Mouse (Mus musculus): ENCODE measurements around the gene Ret. TPM values are rescaled to one million over a fixed set of nuclear protein-coding genes. Genes with fewer than 3 reads are reported as not detected.

Gene Ret
- polyA plus RNA-seq, 1 experiment, result 1.3 TPM

DNA sequence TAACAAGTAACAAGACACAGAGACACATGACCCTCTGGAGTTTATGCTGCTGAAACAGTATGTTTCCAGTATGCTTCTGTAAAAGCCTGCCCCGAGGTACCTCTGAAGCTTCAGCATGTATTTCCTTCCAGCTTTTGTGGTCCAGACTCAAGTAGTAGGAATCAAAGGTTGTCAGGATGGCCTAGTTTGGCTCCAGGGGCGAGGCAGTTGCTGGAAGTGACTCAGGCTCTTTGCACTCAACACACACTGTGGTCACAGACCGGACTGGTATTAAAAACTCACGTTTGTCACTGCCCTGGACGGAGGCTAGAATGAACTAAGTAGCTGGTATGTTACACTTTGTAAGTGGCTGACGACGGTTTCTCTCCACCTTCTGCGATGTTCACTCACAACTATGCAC is 46.5 kb downstream of the Ret start:
- no peak for DNase-seq
- Histone ChIP-seq H3K27me3 (ENCODE audit: control insufficient read depth, insufficient read depth, low read length) (no peaks in the 10 kb centered on the region), H3K4me1 (replicated peaks; ENCODE audit: control insufficient read depth, insufficient read depth, low read length) (no peaks in the 10 kb centered on the region), H3K4me3 (ENCODE audit: control insufficient read depth, insufficient read depth, low read length) (no peak overlapping the region), H3K27ac (ENCODE audit: control insufficient read depth, insufficient read depth, low read length) (no peak overlapping the region), H3K36me3 (ENCODE audit: control insufficient read depth, insufficient read depth, low read length) (no peaks in the 10 kb centered on the region)
- 71% methylated on average over 8 of the region's 8 CpGs for WGBS
- TF ChIP-seq POLR2A (IDR thresholded peaks at IDR 0.05; ENCODE audit: control insufficient read depth, extremely low read depth, insufficient read depth, low read length, poor library complexity) (no peak), CTCF (IDR thresholded peaks at IDR 0.05; ENCODE audit: borderline replicate concordance, control insufficient read depth, extremely low read depth, insufficient read depth, low read length, poor library complexity) (no peak)

DNA sequence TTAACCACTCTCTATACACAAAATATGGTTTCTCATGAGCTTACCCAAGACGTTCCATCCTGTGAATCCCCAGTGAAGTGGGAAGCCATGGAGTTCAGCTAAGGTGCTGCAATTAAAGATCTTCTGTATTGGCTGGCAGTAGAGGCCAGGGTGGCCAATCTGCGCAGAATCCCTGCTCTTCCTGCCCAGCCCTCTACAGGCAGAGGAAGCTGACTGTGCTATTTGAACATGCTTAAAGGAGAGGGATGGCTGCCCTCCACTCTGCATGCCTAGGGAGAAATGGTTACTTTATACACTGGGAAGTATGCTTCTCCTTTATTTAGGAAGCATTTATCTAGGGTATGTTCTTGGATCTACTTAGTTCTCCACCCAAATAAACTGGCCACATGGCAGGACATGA is 47.0 kb downstream of the Ret start:
- DNase-seq, result no peak
- Histone ChIP-seq H3K36me3 (ENCODE audit: control insufficient read depth, insufficient read depth, low read length) (no peaks in the 10 kb centered on the region), H3K27ac (ENCODE audit: control insufficient read depth, insufficient read depth, low read length) (no peak overlapping the region), H3K4me3 (ENCODE audit: control insufficient read depth, insufficient read depth, low read length) (no peak overlapping the region), H3K27me3 (ENCODE audit: control insufficient read depth, insufficient read depth, low read length) (no peaks in the 10 kb centered on the region), H3K4me1 (replicated peaks; ENCODE audit: control insufficient read depth, insufficient read depth, low read length) (no peaks in the 10 kb centered on the region)
- WGBS, result 89% methylated on average over 2 of the region's 2 CpGs
- TF ChIP-seq POLR2A (IDR thresholded peaks at IDR 0.05; ENCODE audit: control insufficient read depth, extremely low read depth, insufficient read depth, low read length, poor library complexity), result no peak
- no peak for TF ChIP-seq CTCF (IDR thresholded peaks at IDR 0.05; ENCODE audit: borderline replicate concordance, control insufficient read depth, extremely low read depth, insufficient read depth, low read length, poor library complexity)

DNA sequence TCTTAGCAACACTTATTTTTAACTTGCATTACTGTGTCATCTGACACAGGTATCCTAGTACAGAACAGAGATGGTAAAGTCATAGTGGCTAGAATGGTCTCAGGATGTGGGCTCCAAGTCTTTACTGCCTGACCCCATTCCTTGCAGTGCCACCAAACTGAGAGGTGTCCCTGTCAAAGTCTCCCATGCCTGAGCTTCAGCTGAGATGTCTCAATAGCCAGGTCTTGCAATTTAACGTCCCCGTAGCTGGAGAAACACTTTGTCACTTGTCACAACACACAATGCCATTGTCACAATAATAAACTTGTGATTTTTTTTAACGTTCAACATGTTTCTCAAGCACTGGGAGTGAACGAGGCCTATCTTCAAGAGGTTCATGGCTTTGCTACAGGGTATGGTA is 47.4 kb downstream of the Ret start:
- WGBS, result 95% methylated on average over 4 of the region's 4 CpGs
- no peaks in the 10 kb centered on the region for H3K27me3 ChIP-seq (ENCODE audit: control insufficient read depth, insufficient read depth, low read length)
- TF ChIP-seq POLR2A (IDR thresholded peaks at IDR 0.05; ENCODE audit: control insufficient read depth, extremely low read depth, insufficient read depth, low read length, poor library complexity), result no peak
- no peak for TF ChIP-seq CTCF (IDR thresholded peaks at IDR 0.05; ENCODE audit: borderline replicate concordance, control insufficient read depth, extremely low read depth, insufficient read depth, low read length, poor library complexity)

DNA sequence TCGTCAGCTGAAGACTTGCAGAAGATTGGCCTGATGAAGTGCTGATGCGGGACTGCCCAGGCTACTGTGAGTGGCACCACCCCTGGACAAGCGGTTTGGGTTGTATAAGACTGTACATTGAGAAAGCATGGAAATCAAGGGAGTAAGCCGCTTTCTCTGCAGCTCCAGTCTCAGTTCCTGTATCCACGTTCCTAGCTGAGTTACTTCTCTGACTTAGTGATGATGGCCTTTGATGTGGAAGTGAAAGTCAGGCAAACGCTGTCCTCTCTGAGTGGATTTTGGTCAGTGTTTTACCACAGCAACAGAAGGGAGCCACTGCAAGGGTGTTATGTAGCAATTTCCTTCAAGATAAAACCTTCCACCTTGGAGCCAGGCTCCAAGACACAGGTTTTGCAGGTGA is 56.6 kb downstream of the Ret start:
- Histone ChIP-seq H3K27ac (ENCODE audit: control insufficient read depth, insufficient read depth, low read length) (no peak overlapping the region), H3K4me1 (replicated peaks; ENCODE audit: control insufficient read depth, insufficient read depth, low read length) (no peaks in the 10 kb centered on the region), H3K27me3 (ENCODE audit: control insufficient read depth, insufficient read depth, low read length) (no peaks in the 10 kb centered on the region), H3K36me3 (ENCODE audit: control insufficient read depth, insufficient read depth, low read length) (no peaks in the 10 kb centered on the region), H3K4me3 (ENCODE audit: control insufficient read depth, insufficient read depth, low read length) (no peak overlapping the region)
- WGBS, result 57% methylated on average over 6 of the region's 6 CpGs
- no peak for DNase-seq
- TF ChIP-seq CTCF (IDR thresholded peaks at IDR 0.05; ENCODE audit: borderline replicate concordance, control insufficient read depth, extremely low read depth, insufficient read depth, low read length, poor library complexity) (no peak), POLR2A (IDR thresholded peaks at IDR 0.05; ENCODE audit: control insufficient read depth, extremely low read depth, insufficient read depth, low read length, poor library complexity) (no peak)

More for the DNA sequence above, 47.4 kb downstream of the Ret start:
- Histone ChIP-seq H3K4me3 (ENCODE audit: control insufficient read depth, insufficient read depth, low read length) (no peak overlapping the region), H3K36me3 (ENCODE audit: control insufficient read depth, insufficient read depth, low read length) (no peaks in the 10 kb centered on the region), H3K27ac (ENCODE audit: control insufficient read depth, insufficient read depth, low read length) (no peak overlapping the region), H3K4me1 (replicated peaks; ENCODE audit: control insufficient read depth, insufficient read depth, low read length) (no peaks in the 10 kb centered on the region)
- DNase-seq, result no peak

DNA sequence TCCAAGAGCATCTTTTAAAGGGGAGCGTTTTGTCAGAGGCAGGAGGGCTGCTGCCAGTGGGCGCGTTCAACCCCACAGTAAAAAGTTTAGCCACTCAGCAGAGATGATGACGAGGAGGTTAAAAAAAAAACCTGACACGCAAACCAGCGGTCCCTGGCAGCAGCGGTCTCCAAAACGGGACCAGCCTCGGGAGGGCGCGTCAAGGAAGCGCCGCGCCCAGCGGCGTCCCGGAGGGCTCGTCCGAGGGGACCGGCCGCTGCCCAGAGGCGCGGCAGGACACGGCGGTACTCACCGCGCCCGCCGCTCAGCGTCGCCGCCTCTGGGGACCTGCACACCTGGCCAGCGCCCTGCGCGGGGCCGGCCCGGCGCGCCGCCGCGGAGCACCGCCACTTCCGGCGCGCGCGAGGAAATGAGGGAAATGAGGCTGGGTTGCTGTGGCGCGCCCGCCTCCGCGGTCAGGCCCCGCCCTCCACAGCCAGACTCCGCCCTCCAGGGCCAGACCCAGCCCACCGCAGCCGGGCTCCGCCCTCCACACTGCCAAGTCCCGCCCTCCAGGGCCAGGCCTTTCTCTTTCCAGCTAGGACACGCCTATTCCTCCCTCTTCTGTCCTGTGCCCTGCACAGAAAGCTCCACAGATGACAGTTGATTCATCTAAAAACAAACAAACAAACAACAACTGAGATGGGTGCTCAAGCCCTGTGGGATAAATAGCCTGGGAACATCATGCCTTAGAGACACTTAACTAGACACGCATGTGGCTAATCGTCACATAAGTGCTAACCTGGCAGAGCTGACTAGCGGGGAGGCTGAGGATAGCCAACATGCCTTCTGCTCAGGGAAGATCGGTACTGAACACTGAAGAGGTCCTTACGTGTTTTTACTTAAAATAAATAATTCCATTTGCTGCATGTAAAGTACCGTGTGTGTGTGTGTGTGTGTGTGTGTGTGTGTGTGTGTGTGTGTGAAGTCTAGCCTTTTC is 58.5 kb downstream of the Ret start, which contains the start of gene Csgalnact2:
Gene Csgalnact2, minus strand, starts transcription at position 410 of the 979 bp plus-strand sequence.
- H3K4me1 ChIP-seq (replicated peaks; ENCODE audit: control insufficient read depth, insufficient read depth, low read length), result no peaks in the 10 kb centered on the region

DNA sequence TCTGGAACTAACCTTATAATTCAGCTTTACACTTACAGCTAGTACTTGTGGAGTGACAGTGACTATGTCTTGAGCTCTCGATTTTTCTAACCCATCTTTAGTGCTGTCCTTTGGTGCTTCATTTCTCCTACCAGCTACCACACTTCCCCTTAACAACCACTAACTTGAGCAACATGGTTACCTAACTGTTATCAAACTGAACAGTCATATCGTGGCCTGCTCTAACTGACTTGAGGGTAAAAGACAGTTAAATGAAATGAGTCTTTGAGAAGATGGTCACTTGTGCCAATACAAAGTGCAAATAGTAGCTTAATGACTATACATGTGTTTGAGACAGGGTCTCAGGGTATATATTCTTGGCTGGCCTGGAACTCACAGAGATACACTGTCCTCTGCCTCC is 60.4 kb downstream of the Ret start:
- Histone ChIP-seq H3K4me3 (ENCODE audit: control insufficient read depth, insufficient read depth, low read length) (no peak overlapping the region), H3K4me1 (replicated peaks; ENCODE audit: control insufficient read depth, insufficient read depth, low read length) (no peaks in the 10 kb centered on the region), H3K27me3 (ENCODE audit: control insufficient read depth, insufficient read depth, low read length) (no peaks in the 10 kb centered on the region), H3K36me3 (ENCODE audit: control insufficient read depth, insufficient read depth, low read length) (no peaks in the 10 kb centered on the region), H3K27ac (ENCODE audit: control insufficient read depth, insufficient read depth, low read length) (no peak overlapping the region)
- DNase-seq, result no peak
- no peak for TF ChIP-seq CTCF (IDR thresholded peaks at IDR 0.05; ENCODE audit: borderline replicate concordance, control insufficient read depth, extremely low read depth, insufficient read depth, low read length, poor library complexity)
- no peak for TF ChIP-seq POLR2A (IDR thresholded peaks at IDR 0.05; ENCODE audit: control insufficient read depth, extremely low read depth, insufficient read depth, low read length, poor library complexity)
- WGBS, result 35% methylated on average over 2 of the region's 2 CpGs

More for the DNA sequence above, 58.5 kb downstream of the Ret start, which contains the start of gene Csgalnact2:
- no peaks in the 10 kb centered on the region for H3K36me3 ChIP-seq (ENCODE audit: control insufficient read depth, insufficient read depth, low read length)
- no peaks in the 10 kb centered on the region for H3K27me3 ChIP-seq (ENCODE audit: control insufficient read depth, insufficient read depth, low read length)
- peak; percentile 93 for DNase-seq
- H3K4me3 ChIP-seq (ENCODE audit: control insufficient read depth, insufficient read depth, low read length), result peak within 1 kb of the TSS; percentile 88
- 0 out of 2 replicates have a peak, but pooled peaks have one; percentile 57 for TF ChIP-seq CTCF (IDR thresholded peaks at IDR 0.05; ENCODE audit: borderline replicate concordance, control insufficient read depth, extremely low read depth, insufficient read depth, low read length, poor library complexity)
- TF ChIP-seq POLR2A (IDR thresholded peaks at IDR 0.05; ENCODE audit: control insufficient read depth, extremely low read depth, insufficient read depth, low read length, poor library complexity), result peak; percentile 91
- H3K27ac ChIP-seq (ENCODE audit: control insufficient read depth, insufficient read depth, low read length), result no peak within 1 kb of the TSS
- WGBS, result 9% methylated on average over 61 of the region's 66 CpGs
